Mouse (Mus musculus) kidney, postnatal 0 days (tissue): ENCODE results near the gene Greb1. TPM values are rescaled to one million over a fixed set of nuclear protein-coding genes. Genes with fewer than 3 reads are reported as not detected.

Experiments
- ATAC-seq: fragments of 200-750 bp; cut with Nextera tagmentation; replicated peaks from 2 replicates; pipeline ENCODE4 v1.8.0; 2017; ENCODE audit warnings: low read depth, moderate number of reproducible peaks, moderate TSS enrichment, moderate library complexity; ENCODE audit not compliant: low FRiP score
- DNase-seq: peaks from one replicate; pipeline ENCODE4 v3.0.0-alpha.2; 2016; ENCODE audit warnings: low spot score
- H3K27ac ChIP-seq: fragments of 300-500 bp; sonication (generic); 2 replicates; pipeline ENCODE4 v1.5.1; 2014; ENCODE audit warnings: mild to moderate bottlenecking
- H3K27me3 ChIP-seq: fragments of 300-500 bp; sonication (generic); 2 replicates; pipeline ENCODE4 v1.6.1; 2014; ENCODE audit warnings: low read length, mixed read lengths; ENCODE audit not compliant: insufficient read depth
- H3K36me3 ChIP-seq: fragments of 300-500 bp; sonication (generic); 2 replicates; pipeline ENCODE4 v1.6.1; 2014; ENCODE audit warnings: low read length, mixed read lengths; ENCODE audit not compliant: insufficient read depth
- H3K4me1 ChIP-seq: fragments of 300-500 bp; sonication (generic); replicated peaks from 2 replicates; pipeline ENCODE4 v1.6.1; 2014; ENCODE audit warnings: antibody characterized with exemption, low read length, mixed read lengths; ENCODE audit not compliant: insufficient read depth
- H3K4me2 ChIP-seq: fragments of 300-500 bp; sonication (generic); 2 replicates; pipeline ENCODE4 v1.6.1; 2014; ENCODE audit warnings: mild to moderate bottlenecking, low read length, moderate library complexity, mixed read lengths
- H3K4me3 ChIP-seq: fragments of 300-500 bp; sonication (generic); replicated peaks from 2 replicates; pipeline ENCODE4 v1.5.1; 2014; ENCODE audit warnings: low read depth, low read length
- H3K9ac ChIP-seq: fragments of 300-500 bp; sonication (generic); 2 replicates; pipeline ENCODE4 v1.6.1; 2014; ENCODE audit warnings: low read depth, low read length
- H3K9me3 ChIP-seq: fragments of 300-500 bp; sonication (generic); replicated peaks from 2 replicates; pipeline ENCODE4 v1.6.1; 2016; ENCODE audit warnings: low read length, inconsistent platforms, mixed read lengths
- CTCF ChIP-seq: IDR thresholded peaks from 2 replicates; pipeline ENCODE4 v1.5.1; 2016; ENCODE audit warnings: antibody characterized with exemption, low read depth, mild to moderate bottlenecking, moderate library complexity
- WGBS: fragments of 180-500 bp; shearing (Covaris S2); extraction: QIAGEN DNeasy Blood & Tissue Kit; methylation state at CpG from one replicate; pipeline ENCODE4 v1.1.7; 2014; 5-methylcytosine and 5-hydroxymethylcytosine counted together
- polyA plus RNA-seq: library from polyadenylated mRNA; unstranded; fragments of >200 nt; fragmentation: Nextera tagmentation; extraction: Ambion mirVana; gene quantifications from 2 replicates; pipeline ENCODE4 v1.2.1, GENCODE M21; 2015

Gene Greb1
- polyA plus RNA-seq: 1.3 and 2.0 TPM in 2 replicates

- peak within 1 kb of the TSS; percentile 53 for H3K4me3 ChIP-seq
- H3K27me3 ChIP-seq: no peaks in the 10 kb centered on the region
- no peak within 1 kb of the TSS for H3K27ac ChIP-seq
- H3K9ac ChIP-seq: peak within 1 kb of the TSS; percentile 59
- no peak for TF ChIP-seq CTCF
- WGBS: under 1% methylated on average over 49 of the region's 53 CpGs
- H3K4me2 ChIP-seq: peak within 1 kb of the TSS; percentile 94
- ATAC-seq (peak; percentile 76), DNase-seq (peak; percentile 51)
- peaks cover 9% of the 10 kb centered on the region; the same call in 1 of the 2 replicates for H3K4me1 ChIP-seq
- H3K9me3 ChIP-seq: no peaks in the 10 kb centered on the region
- no peaks in the 10 kb centered on the region for H3K36me3 ChIP-seq
Observed at GRCm38 (mm10) chr12:16800259-16800958, at the start of gene Greb1. TSS of gene Greb1 (minus strand) at chr12:16800886.

DNA sequence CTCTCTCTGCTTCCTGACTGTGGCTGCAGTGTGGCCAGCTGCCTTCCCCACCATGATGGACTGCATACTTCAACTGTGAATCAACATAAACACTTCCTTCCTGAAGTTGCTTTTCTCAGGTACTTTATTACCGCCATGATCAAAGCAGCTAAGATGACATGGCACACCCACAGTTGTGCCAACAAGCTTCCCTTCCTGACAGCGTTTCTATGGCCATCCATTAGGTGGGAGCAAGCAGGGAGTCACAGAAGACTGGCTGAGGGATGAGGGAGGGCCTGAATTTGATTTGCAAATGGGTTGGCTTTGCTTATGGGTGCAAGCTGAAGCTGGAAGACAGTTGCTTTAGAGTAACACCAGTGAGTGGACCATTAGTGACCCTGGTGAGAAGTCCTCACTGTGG lies 49.1 kb upstream of the Greb1 start:
- 0 out of 2 replicates have a peak, but pooled peaks cover 6% of the 10 kb centered on the region for H3K4me1 ChIP-seq
- H3K9ac ChIP-seq: no peak overlapping the region
- H3K4me3 ChIP-seq: no peak overlapping the region
- H3K27ac ChIP-seq: no peak overlapping the region
- TF ChIP-seq CTCF: no peak
- DNase-seq: no peak
- ATAC-seq: no peak
- no peak overlapping the region for H3K4me2 ChIP-seq
- H3K36me3 ChIP-seq: no peaks in the 10 kb centered on the region
- H3K9me3 ChIP-seq: no peaks in the 10 kb centered on the region
- 33% methylated on average over 2 of the region's 2 CpGs for WGBS
- H3K27me3 ChIP-seq: no peaks in the 10 kb centered on the region

GRCm38 (mm10) chr12:16848501-16848900 lies 47.8 kb upstream of the Greb1 start:
- no peak for DNase-seq
- Histone ChIP-seq H3K36me3 (no peaks in the 10 kb centered on the region), H3K9ac (no peak overlapping the region), H3K4me1 (0 out of 2 replicates have a peak, but pooled peaks cover 1% of the 10 kb centered on the region), H3K4me2 (no peak overlapping the region), H3K27me3 (no peaks in the 10 kb centered on the region), H3K9me3 (no peaks in the 10 kb centered on the region), H3K27ac (no peak overlapping the region), H3K4me3 (no peak overlapping the region)
- 82% methylated on average over 2 of the region's 2 CpGs for WGBS
- ATAC-seq: no peak
- TF ChIP-seq CTCF: no peak

- Histone ChIP-seq H3K27me3 (no peaks in the 10 kb centered on the region), H3K27ac (no peak overlapping the region), H3K9ac (no peak overlapping the region), H3K4me2 (no peak overlapping the region), H3K4me3 (no peak overlapping the region), H3K36me3 (no peaks in the 10 kb centered on the region), H3K4me1 (no peaks in the 10 kb centered on the region), H3K9me3 (no peaks in the 10 kb centered on the region)
- ATAC-seq (no peak), DNase-seq (no peak)
- 88% methylated on average over 4 of the region's 4 CpGs for WGBS
- TF ChIP-seq CTCF: no peak
Observed at GRCm38 (mm10) chr12:16847204-16847792, 46.6 kb upstream of the Greb1 start.

- Histone ChIP-seq H3K27ac (peak overlapping the region; percentile 71), H3K9me3 (no peaks in the 10 kb centered on the region), H3K9ac (no peak overlapping the region), H3K4me1 (no peaks in the 10 kb centered on the region), H3K4me3 (no peak overlapping the region), H3K4me2 (no peak overlapping the region), H3K27me3 (no peaks in the 10 kb centered on the region), H3K36me3 (no peaks in the 10 kb centered on the region)
- ATAC-seq (0 out of 2 replicates have a peak, but pooled peaks have one; percentile 53), DNase-seq (peak; percentile 79)
- WGBS: 32% methylated on average over 14 of the region's 14 CpGs
- no peak for TF ChIP-seq CTCF
Observed at GRCm38 (mm10) chr12:16844623-16845592, 44.2 kb upstream of the Greb1 start.
